Mouse (Mus musculus) small intestine, adult 2 months (tissue): ENCODE data around the gene Maml2.

ENCODE experiments used
- CTCF ChIP-seq: fragments of 200-500 bp; IDR thresholded peaks from 2 replicates; pipeline ENCODE4 v1.5.1; 2012; ENCODE audit warnings: low read depth, mild to moderate bottlenecking, control low read depth, inconsistent platforms, low read length, moderate library complexity, mixed read lengths; ENCODE audit not compliant: insufficient replicate concordance, insufficient read length; ENCODE audit errors: extremely low read depth
- POLR2A ChIP-seq: fragments of 200-500 bp; IDR thresholded peaks from 2 replicates; pipeline ENCODE4 v1.6.1; 2012; ENCODE audit warnings: low read depth, mild to moderate bottlenecking, control low read depth, inconsistent platforms, low read length, moderate library complexity

DNA sequence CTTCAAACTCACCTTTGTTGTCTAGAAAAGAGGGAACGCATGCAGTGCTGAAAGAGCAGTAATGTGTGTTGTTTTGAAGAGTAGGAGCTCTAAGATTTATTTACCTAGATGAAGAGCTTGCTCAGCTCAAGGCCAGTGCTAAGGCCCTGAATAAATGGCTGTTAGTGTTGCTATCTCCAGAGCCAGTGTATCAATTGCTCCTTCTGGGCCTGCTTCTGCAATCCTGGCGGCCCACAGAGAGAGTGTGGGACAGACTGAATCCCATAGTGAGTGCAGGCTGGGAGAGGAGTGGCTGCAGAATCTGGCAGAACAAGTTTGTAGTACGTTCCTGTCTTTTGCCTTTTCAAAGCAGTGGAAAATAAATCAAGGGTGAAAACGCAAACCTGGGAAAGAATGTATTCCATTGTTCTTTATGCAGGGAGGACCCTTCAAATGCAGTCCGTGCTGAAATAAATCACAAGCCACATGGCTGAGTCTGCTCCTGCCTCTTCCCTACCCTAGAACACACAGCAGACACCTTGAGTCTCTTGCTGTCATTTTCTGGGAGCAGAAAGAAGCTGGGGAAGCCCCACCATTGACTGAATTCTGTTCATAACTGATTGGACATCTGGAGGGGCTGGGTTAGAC is 318.7 kb downstream of the Maml2 start:
- TF ChIP-seq CTCF = no peak
- TF ChIP-seq POLR2A = no peak
